Mouse (Mus musculus): ENCODE data around the gene Cep63.

Gene Cep63

GRCm38 (mm10) chr9:102631589-102632147, 5.3 kb upstream of the Cep63 start:
- WGBS: 79% methylated on average over 2 of the region's 2 CpGs

- WGBS: 77% methylated on average over 7 of the region's 7 CpGs
These were observed 2.7 kb upstream of the Cep63 start for GRCm38 (mm10) chr9:102629052-102629451.

DNA sequence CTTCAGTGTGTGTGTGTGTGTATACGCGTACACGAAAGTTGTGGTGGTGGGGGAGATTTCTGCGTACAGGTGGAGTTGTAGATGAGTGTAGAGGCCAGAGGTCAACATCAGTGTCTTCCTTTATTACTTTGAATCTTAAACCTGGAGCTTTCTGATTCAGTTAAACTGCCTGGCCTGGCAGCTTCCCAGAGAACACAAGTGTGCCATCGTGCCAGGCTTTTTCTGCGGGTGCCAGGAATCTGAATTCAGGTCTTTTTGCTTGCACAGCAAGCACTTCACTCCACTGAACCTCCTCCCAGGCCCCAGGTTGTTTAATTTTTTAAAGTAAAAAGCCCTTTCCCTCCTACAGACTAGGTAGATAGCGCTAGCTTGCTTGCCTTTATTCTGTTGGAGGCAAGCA, 1.1 kb upstream of the Cep63 start:
- WGBS: 74% methylated on average over 7 of the region's 7 CpGs

DNA sequence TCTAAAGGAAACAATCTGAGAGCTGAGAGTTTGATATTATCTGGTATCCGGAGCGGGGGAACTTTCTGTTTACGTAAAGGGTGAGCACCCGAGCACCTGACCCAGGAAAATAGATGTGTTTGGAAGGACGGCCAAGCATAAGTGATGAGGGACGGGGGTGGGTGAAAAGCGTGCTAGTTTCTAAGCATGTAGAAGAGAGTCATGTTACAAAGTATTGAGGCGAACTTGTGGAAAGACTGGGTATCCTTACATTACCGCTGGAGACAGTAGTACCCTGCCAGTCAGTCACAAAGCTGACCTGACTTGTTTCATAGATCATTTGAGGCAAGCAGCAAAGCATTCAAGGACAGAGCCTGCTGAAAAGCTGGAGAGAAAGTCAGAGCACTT, 498 bp upstream of the Cep63 start:
- 1% methylated on average over 9 of the region's 9 CpGs for WGBS

- WGBS: under 1% methylated on average over 27 of the region's 27 CpGs
These were observed 842 bp downstream of the Cep63 start for GRCm38 (mm10) chr9:102625401-102625982.

DNA sequence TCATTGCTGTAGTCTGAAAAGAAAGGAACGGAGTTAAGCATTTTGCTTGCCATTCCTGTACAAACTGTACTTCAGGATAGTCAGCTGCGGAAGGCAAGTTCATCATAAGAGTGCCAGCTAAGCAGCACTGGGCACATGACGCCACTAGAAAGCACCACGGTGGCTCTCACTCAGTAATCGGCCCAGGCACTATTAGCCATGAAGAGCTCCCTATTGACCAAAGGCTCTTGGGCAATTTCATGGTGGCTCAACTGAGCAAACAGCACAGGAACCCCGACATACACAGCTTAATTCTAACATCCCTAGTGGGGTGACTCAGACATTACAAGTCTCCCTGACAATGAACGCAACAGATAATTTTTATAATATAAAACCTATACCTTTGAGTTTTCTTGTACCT, 2.8 kb downstream of the Cep63 start:
- 93% methylated on average over 7 of the region's 7 CpGs for WGBS

GRCm38 (mm10) chr9:102622876-102623275, 3.5 kb downstream of the Cep63 start:
- WGBS: 86% methylated on average over 6 of the region's 6 CpGs

- 35% methylated on average over 5 of the region's 5 CpGs for WGBS
These were observed 4.0 kb downstream of the Cep63 start for GRCm38 (mm10) chr9:102622192-102622857.

GRCm38 (mm10) chr9:102621385-102621784, 4.9 kb downstream of the Cep63 start:
- WGBS: 77% methylated on average over 5 of the region's 5 CpGs

DNA sequence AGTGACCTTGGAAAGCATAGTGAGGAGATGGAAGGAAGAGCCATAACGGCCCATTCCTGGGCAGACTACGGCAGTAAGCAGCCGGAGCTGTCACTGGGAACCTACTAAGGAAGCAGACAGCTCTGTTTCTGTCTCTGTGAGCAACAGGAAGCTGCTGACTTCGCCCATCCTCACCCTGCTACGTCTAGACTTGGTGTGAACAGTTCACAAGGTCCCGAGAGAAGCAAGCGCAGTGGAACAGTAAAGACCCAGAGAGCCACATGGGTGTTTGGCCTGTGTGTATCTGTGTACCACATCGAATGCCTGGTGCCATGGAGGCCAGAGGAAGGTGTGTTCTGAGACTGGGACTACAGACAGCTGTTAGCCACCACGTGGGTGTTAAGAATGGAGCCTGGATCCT, 10.1 kb downstream of the Cep63 start:
- 75% methylated on average over 9 of the region's 9 CpGs for WGBS

DNA sequence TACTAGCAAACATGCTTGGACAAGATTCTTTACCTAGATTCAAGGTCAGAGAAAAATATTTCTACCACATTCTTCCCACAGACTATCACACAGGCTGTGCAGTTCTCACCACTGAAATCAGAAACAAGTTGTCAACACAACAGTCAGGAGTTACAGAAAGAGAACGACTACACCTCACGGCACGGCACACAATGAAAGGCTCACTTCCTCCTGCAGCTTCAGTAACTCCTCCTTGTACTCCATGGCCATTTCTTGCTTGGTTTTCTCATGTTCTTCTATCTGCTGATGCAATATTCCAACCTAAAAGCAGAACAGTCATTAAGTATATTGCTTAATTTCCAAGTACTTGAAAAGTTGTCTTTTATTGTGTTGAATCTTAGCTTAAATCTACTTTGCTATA, 11.3 kb downstream of the Cep63 start:
- WGBS: 80% methylated on average over 3 of the region's 3 CpGs

- 89% methylated on average over 3 of the region's 3 CpGs for WGBS
These were observed 17.1 kb downstream of the Cep63 start for GRCm38 (mm10) chr9:102609221-102609620.

DNA sequence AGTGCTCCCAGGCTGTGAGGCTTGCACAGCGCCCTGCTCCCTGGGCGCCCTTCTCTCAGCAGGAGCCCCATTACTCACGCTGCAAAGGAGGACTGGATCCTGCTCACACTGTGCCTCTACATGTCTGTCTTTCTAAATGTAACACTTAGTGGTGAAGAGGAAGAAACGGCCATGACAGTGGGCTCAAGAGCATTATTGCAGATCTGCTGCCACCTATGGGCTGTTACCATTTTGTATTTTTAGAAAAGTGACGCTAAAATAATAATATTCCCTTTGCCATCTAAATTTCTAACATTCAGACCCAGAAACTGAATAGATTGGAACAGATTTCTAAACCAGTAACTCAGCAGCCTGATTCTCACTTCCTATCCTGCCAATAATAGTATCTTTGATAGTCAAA, 18.9 kb downstream of the Cep63 start:
- 66% methylated on average over 5 of the region's 5 CpGs for WGBS

- 91% methylated on average over 6 of the region's 6 CpGs for WGBS
These were observed 21.2 kb downstream of the Cep63 start for GRCm38 (mm10) chr9:102605162-102605561.

GRCm38 (mm10) chr9:102601666-102602065, 24.7 kb downstream of the Cep63 start:
- WGBS: 88% methylated on average over 2 of the region's 2 CpGs

- 81% methylated on average over 2 of the region's 2 CpGs for WGBS
These were observed 25.1 kb downstream of the Cep63 start for GRCm38 (mm10) chr9:102601187-102601586.

GRCm38 (mm10) chr9:102595662-102596436, 30.5 kb downstream of the Cep63 start:
- 66% methylated on average over 8 of the region's 8 CpGs for WGBS

GRCm38 (mm10) chr9:102594667-102595393, 31.5 kb downstream of the Cep63 start:
- 40% methylated on average over 6 of the region's 6 CpGs for WGBS

DNA sequence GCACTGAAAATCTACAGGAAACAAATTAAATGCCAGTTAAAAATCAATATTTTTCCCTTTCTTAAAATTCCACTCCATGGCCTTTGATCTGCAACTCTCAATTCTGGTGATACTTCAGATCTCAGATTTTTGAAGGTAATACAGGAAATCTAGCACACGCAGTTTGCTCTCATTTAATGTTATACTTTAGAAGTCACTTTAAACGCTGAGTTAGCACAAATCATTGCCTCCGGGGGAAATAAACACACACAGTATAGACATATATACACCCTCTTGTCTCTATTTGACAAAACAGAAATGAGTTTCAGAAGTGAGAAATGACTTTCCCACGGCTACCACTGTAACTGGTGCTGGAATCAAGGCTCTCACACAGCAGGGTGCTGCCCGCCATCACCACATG, 39.0 kb downstream of the Cep63 start:
- 81% methylated on average over 5 of the region's 5 CpGs for WGBS

DNA sequence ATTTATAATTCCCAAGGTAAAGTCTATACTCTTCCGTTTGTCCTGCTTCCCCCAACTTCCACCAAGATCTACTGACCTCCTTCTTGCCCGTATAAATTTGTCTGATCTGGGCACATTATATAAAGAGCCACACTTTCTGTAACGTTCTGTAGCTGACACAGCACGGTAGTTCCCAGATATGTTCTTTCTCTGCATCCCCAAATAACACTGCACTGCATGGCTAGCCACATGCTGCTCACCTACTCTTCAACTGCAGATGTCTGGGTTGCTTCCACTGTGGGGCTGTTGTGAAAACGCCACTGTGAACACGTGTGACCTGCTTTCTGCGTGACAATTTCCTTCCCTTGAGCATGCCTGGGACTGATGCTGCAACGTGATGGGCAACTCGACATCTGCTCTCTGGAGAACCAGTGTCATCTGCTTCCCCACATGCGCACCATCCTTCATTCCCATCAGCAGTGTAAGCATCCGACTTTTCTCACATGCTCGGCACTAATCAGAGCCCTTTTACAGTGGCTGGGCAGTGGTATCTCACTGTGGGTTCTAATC, 44.3 kb downstream of the Cep63 start:
- 66% methylated on average over 12 of the region's 12 CpGs for WGBS

GRCm38 (mm10) chr9:102577480-102577879, 48.9 kb downstream of the Cep63 start:
- WGBS: 76% methylated on average over 5 of the region's 5 CpGs

DNA sequence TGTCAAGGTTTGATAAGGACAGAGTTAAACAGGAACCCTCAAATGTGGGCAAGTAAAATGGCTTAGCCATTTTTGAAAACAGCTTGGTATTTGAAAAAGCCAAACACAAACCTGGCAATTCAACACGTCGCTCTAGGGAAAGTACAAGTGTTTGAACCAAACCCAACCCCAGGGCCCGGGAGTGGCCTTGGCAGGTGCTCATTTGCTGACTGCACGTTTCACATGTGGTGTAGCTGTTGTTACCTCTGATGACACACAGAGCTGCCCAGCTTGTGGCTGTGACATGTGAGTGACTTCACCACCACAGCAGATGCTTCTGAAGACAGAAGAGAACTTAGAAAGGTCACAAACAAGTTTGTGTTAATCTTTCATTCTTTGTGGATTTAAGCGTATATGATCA, 53.4 kb downstream of the Cep63 start:
- WGBS: 80% methylated on average over 5 of the region's 5 CpGs
